Mouse (Mus musculus) frontal cortex, postnatal 36 days (tissue): ENCODE data around the gene Vmn2r35.
"Not testable (repeated sequence)": the region's sequence is repeated elsewhere in the genome, so short reads cannot be mapped to it uniquely, and the experiment has no call there.

ENCODE experiments used
- DNase-seq, 2 experiments: peaks; one replicate each; pipeline ENCODE4 v3.0.0; 2022; ENCODE audit warnings: low spot score in 2 of 2

Gene Vmn2r35

DNA sequence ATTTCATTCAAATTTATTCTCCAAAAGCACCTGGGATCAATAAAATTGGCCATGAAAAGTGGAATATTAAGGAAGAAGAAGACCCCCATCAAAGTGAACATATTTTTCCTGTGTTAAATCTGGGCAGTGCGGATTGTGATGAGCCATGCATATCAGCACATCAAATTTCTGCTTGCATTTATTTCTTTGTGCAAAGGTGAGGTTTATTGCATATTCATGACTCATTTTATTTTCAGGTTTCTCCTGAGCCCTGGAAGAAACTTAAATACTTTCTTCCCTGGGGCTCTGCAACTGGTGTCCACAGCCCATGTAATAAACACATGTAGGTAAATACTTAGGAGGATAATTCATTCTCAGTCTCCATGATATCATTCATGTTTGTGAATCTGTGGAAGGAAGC lies at the start of gene Vmn2r35:
Vmn2r35 (minus strand) TSS at position 101 of the 400 bp plus-strand sequence.
- DNase-seq: not testable (repeated sequence)

DNA sequence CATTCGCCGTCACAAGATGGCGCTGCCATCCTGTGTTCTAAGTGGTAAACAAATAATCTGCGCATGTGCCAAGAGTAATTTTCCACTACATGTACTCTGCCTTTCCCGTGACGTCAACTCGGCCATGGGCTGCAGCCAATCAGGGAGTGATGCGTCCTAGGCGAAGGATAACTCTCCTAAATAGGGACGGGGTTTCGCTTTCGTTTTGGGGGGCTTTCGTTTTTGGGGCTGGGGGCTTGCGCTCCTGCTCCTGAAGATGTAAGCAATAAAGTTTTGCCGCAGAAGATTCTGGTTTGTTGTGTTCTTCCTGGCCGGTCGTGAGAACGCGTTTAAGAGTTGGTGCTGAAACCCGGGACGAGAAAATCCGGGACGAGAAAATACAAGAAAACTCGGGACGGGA lies 25.5 kb downstream of the Vmn2r35 start:
- not testable (repeated sequence) for DNase-seq
